Mouse (Mus musculus): ENCODE data around the gene Cd7.

- TF ChIP-seq CTCF (IDR thresholded peaks at IDR 0.05; ENCODE audit: low read depth) (no peak), EP300 (IDR thresholded peaks at IDR 0.05; ENCODE audit: low read depth) (no peak)
Observed at GRCm38 (mm10) chr11:121088997-121089396, 49.8 kb upstream of the Cd7 start.

All from liver, embryonic 14.5 days (tissue).